Mouse (Mus musculus) central nervous system, embryonic 11.5 days (tissue): ENCODE results near the gene Gm29735. TPM values are rescaled to one million over a fixed set of nuclear protein-coding genes. Genes with fewer than 3 reads are reported as not detected.

Source experiments
- polyA plus RNA-seq: library from polyadenylated mRNA; depleted of rRNA; stranded (reverse); fragments of >200 nt; gene quantifications from 2 replicates; pipeline ENCODE4 v1.2.3, GENCODE M21; 2012; rRNA removed

Gm29735 gene
- polyA plus RNA-seq: not detected in 2 replicates

GRCm38 (mm10) chr7:142157013-142157412 lies at the start of gene Gm29735:
TSS of gene Gm29735 (minus strand) at chr7:142157113.

GRCm38 (mm10) chr7:142201064-142201463 lies 44.2 kb upstream of the Gm29735 start, which contains the start of gene Krtap5-3:
TSS of gene Krtap5-3 (plus strand) at chr7:142201364.

GRCm38 (mm10) chr7:142190289-142190688 lies 33.4 kb upstream of the Gm29735 start, which contains the start of gene Gm10153:
TSS of gene Gm10153 (minus strand) at chr7:142190389.

GRCm38 (mm10) chr7:142175905-142176304 lies 19.0 kb upstream of the Gm29735 start, which contains the start of gene Krtap5-2:
TSS of gene Krtap5-2 (minus strand) at chr7:142176005.

GRCm38 (mm10) chr7:142165639-142166038 lies 8.7 kb upstream of the Gm29735 start, which contains the start of gene Gm4553:
TSS of gene Gm4553 (minus strand) at chr7:142165739.

GRCm38 (mm10) chr7:142144507-142144906 lies 12.4 kb downstream of the Gm29735 start, which contains the start of gene Gm45337:
TSS of gene Gm45337 (minus strand) at chr7:142144607.

GRCm38 (mm10) chr7:142135934-142136333 lies 21.0 kb downstream of the Gm29735 start, which contains the start of gene Gm39115:
TSS of gene Gm39115 (minus strand) at chr7:142136034.

GRCm38 (mm10) chr7:142120629-142121028 lies 36.3 kb downstream of the Gm29735 start, which contains the start of gene Gm45618:
TSS of gene Gm45618 (minus strand) at chr7:142120729.

Other genes starting within 250 kb of the Gm29735 start
- 29.8 and 46.7 TPM in 2 replicates for gene Tollip, start 238.6 kb downstream of the Gm29735 start, polyA plus RNA-seq
- gene Brsk2, start 207.4 kb downstream of the Gm29735 start, polyA plus RNA-seq: 58.5 and 70.7 TPM in 2 replicates
- gene Mob2, start 96.0 kb downstream of the Gm29735 start, polyA plus RNA-seq: 42.3 and 43.3 TPM in 2 replicates
- gene Dusp8, start 61.3 kb downstream of the Gm29735 start, polyA plus RNA-seq: 17.3 and 17.4 TPM in 2 replicates
- not detected in 2 replicates for gene Gm45618, start 36.4 kb downstream of the Gm29735 start, polyA plus RNA-seq
- not detected in 2 replicates for gene Gm39115, start 21.1 kb downstream of the Gm29735 start, polyA plus RNA-seq
- not detected in 2 replicates for gene Gm45337, start 12.5 kb downstream of the Gm29735 start, polyA plus RNA-seq
- not detected in 2 replicates for gene Gm4553, start 8.6 kb upstream of the Gm29735 start, polyA plus RNA-seq
- gene Krtap5-2, start 18.9 kb upstream of the Gm29735 start, polyA plus RNA-seq: not detected in 2 replicates
- gene Gm10153, start 33.3 kb upstream of the Gm29735 start, polyA plus RNA-seq: not detected in 2 replicates
- gene Krtap5-3, start 44.3 kb upstream of the Gm29735 start, polyA plus RNA-seq: not detected in 2 replicates
- not detected in 2 replicates for gene Gm7579, start 54.7 kb upstream of the Gm29735 start, polyA plus RNA-seq
- gene Krtap5-5, start 72.9 kb upstream of the Gm29735 start, polyA plus RNA-seq: not detected in 2 replicates
- gene Gm40460, start 84.0 kb upstream of the Gm29735 start, polyA plus RNA-seq: not detected in 2 replicates
- not detected in 2 replicates for gene Gm2431, start 101.2 kb upstream of the Gm29735 start, polyA plus RNA-seq
- not detected in 2 replicates for gene Gm4559, start 117.2 kb upstream of the Gm29735 start, polyA plus RNA-seq
- not detected in 2 replicates for gene Krtap5-1, start 140.0 kb upstream of the Gm29735 start, polyA plus RNA-seq
- gene Krtap5-4, start 146.4 kb upstream of the Gm29735 start, polyA plus RNA-seq: not detected in 2 replicates
- gene Ifitm10, start 216.6 kb upstream of the Gm29735 start, polyA plus RNA-seq: 0.32 and 0.62 TPM in 2 replicates
- gene Gm49369, start 225.6 kb upstream of the Gm29735 start, polyA plus RNA-seq: 42.8 TPM in 1 of 2 replicates, not detected in the other
- 73.0 and 126 TPM in 2 replicates for gene Ctsd, start 230.9 kb upstream of the Gm29735 start, polyA plus RNA-seq